ENCODE assay signal across 8 mouse cellular contexts in the genomic region with DNA sequence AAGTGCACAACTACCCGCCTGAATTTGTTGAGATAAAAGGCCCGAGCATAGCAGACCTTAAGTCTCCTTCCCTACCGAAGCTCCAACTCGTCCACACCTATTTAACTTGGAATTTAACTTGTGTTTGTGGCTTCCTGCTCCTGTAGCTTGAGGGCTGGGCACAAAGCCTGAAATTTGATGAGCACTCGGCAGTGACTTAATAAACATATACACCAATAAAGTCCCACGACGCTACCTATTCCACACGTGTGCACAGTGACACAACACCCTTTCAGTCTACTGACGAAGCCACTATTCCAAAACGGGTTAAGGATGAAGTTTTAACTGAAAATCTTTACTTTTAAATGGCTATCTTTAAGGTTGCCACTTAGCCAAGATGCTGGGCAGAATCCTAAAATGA. TPM values are rescaled to one million over a fixed set of nuclear protein-coding genes. Genes with fewer than 3 reads are reported as not detected.
DNase-seq lines count a peak whose midpoint lies in the region; ATAC-seq and TF ChIP-seq lines count a peak whose summit lies in the region.

No protein-coding gene starts in this region.

- TF ChIP-seq EP300 in heart, adult 2 months (IDR thresholded peaks at IDR 0.05; ENCODE audit: insufficient read depth, low read depth, low read length) = no peak
- no peak for TF ChIP-seq EP300 in liver, postnatal 0 days (IDR thresholded peaks at IDR 0.05; ENCODE audit: low read depth)

- no peak for ATAC-seq in forebrain, embryonic 16.5 days
- ATAC-seq in liver, postnatal 0 days = no peak

- 2% methylated on average over 10 of the region's 10 CpGs for WGBS in heart, adult 2 months
- 8% methylated on average over 10 of the region's 10 CpGs for WGBS in forebrain, embryonic 16.5 days
- 2% methylated on average over 10 of the region's 10 CpGs for WGBS in liver, postnatal 0 days (ENCODE audit: insufficient replicate concordance)

- peak overlapping the region; percentile 67 for H3K27ac ChIP-seq in heart, adult 2 months
- H3K27ac ChIP-seq in forebrain, embryonic 16.5 days (ENCODE audit: low read length) = no peak overlapping the region
- peak overlapping the region; percentile 70 for H3K27ac ChIP-seq in liver, postnatal 0 days (ENCODE audit: low read depth)

- no peak for DNase-seq in heart, adult 2 months
- no peak for DNase-seq in heart, postnatal 10 days
- peak; percentile 14 for DNase-seq in CD4-positive helper T cell, adult 2 months (ENCODE audit: low read depth, low spot score)
- DNase-seq in liver, postnatal 0 days = no peak
- DNase-seq in right cerebral cortex, postnatal 36 days (ENCODE audit: low spot score in 2 of 2) = no peak
- DNase-seq in cerebellum, adult 9-10 months = no peak
- DNase-seq in cerebellum, postnatal 36 days = no peak

- intact Hi-C loops in heart, adult 2 months (cut with DNase I) = loop anchor here (5.0 to 10.0 kb wide), 4 partner anchors 195 to 1380 kb away; partner anchors contain the start of genes 4930558K02Rik, Prrc2c, Scyl3 and Suco
- intact Hi-C loops in heart, postnatal 10 days (cut with DNase I) = loop anchor here (2.0 kb wide), 1 partner anchor 23 kb away; the partner anchor contains the start of gene Vamp4

- no peaks in the 10 kb centered on the region for H3K79me2 ChIP-seq in heart, adult 2 months (replicated peaks; ENCODE audit: control insufficient read depth, insufficient read depth, low read length)

- peak overlapping the region; percentile 78 for H3K4me2 ChIP-seq in forebrain, embryonic 16.5 days (ENCODE audit: low read length)
- peak overlapping the region; percentile 100 for H3K4me2 ChIP-seq in liver, postnatal 0 days (ENCODE audit: low read depth, low read length)

- no peaks in the 10 kb centered on the region for H3K4me1 ChIP-seq in heart, adult 2 months (ENCODE audit: control insufficient read depth, insufficient read depth, low read length)
- peaks cover 14% of the 10 kb centered on the region for H3K4me1 ChIP-seq in forebrain, embryonic 16.5 days (replicated peaks; ENCODE audit: control insufficient read depth, insufficient read depth, low read length)
- peaks cover 11% of the 10 kb centered on the region for H3K4me1 ChIP-seq in liver, postnatal 0 days (ENCODE audit: insufficient read depth)

- no peaks in the 10 kb centered on the region for H3K27me3 ChIP-seq in heart, adult 2 months (ENCODE audit: control insufficient read depth, insufficient read depth, low read length)
- no peaks in the 10 kb centered on the region for H3K27me3 ChIP-seq in forebrain, embryonic 16.5 days (replicated peaks; ENCODE audit: control insufficient read depth, insufficient read depth, low read length)
- no peaks in the 10 kb centered on the region for H3K27me3 ChIP-seq in liver, postnatal 0 days (ENCODE audit: insufficient read depth, low read length)

- H3K36me3 ChIP-seq in heart, adult 2 months (ENCODE audit: control insufficient read depth, insufficient read depth, low read length) = no peaks in the 10 kb centered on the region
- H3K36me3 ChIP-seq in forebrain, embryonic 16.5 days (ENCODE audit: control insufficient read depth, insufficient read depth) = peaks cover 18% of the 10 kb centered on the region
- H3K36me3 ChIP-seq in liver, postnatal 0 days (replicated peaks; ENCODE audit: insufficient read depth, low read length) = peaks cover 17% of the 10 kb centered on the region

- H3K9ac ChIP-seq in heart, adult 2 months (ENCODE audit: low read depth, low read length) = peak overlapping the region; percentile 74
- H3K9ac ChIP-seq in forebrain, embryonic 16.5 days (replicated peaks; ENCODE audit: low read depth, low read length) = peak overlapping the region; percentile 67
- H3K9ac ChIP-seq in liver, postnatal 0 days (replicated peaks) = peak overlapping the region; percentile 84

- TF ChIP-seq CTCF in heart, adult 2 months (IDR thresholded peaks at IDR 0.05) = no peak
- no peak for TF ChIP-seq CTCF in liver, postnatal 0 days (IDR thresholded peaks at IDR 0.05; ENCODE audit: low read depth)

- peak overlapping the region; percentile 67 for H3K4me3 ChIP-seq in heart, adult 2 months
- H3K4me3 ChIP-seq in forebrain, embryonic 16.5 days (replicated peaks; ENCODE audit: low read length) = peak overlapping the region; percentile 64
- H3K4me3 ChIP-seq in liver, postnatal 0 days (ENCODE audit: low read depth, low read length) = peak overlapping the region; percentile 79

- no peak for TF ChIP-seq POLR2A in heart, adult 2 months (IDR thresholded peaks at IDR 0.05; ENCODE audit: insufficient read depth, low read depth, low read length)

- no peaks in the 10 kb centered on the region for H3K9me3 ChIP-seq in forebrain, embryonic 16.5 days (ENCODE audit: control insufficient read depth, low read length)
- no peaks in the 10 kb centered on the region for H3K9me3 ChIP-seq in liver, postnatal 0 days (ENCODE audit: low read length)

RNA-seq across cellular contexts. Expression of gene Mettl13, which starts 0.7 kb away (rescaled TPM):
- total RNA-seq in heart, adult 2 months (2021) = 1 to 10 TPM; 4.1 to 5.4 TPM
- 4.1 and 4.5 TPM in 2 replicates for polyA plus RNA-seq in heart, adult 2 months (2012; rRNA removed)
- total RNA-seq in heart, postnatal 10 days (2021) = 1 to 10 TPM; 7.3 to 8.1 TPM
- 23.1 and 24.1 TPM in 2 replicates for polyA plus RNA-seq in forebrain, embryonic 16.5 days (2015; fragmentation: Nextera tagmentation; extraction: Ambion mirVana)
- polyA plus RNA-seq in liver, postnatal 0 days (2015; fragmentation: Nextera tagmentation; extraction: Ambion mirVana) = 5.9 and 7.2 TPM in 2 replicates

RNA-seq across cellular contexts. Expression of gene Vamp4, which starts 22.7 kb away (rescaled TPM):
- 10 to 100 TPM; 22.5 to 23.1 TPM for total RNA-seq in heart, adult 2 months (2021)
- polyA plus RNA-seq in heart, adult 2 months (2012; rRNA removed) = 6.8 and 11.8 TPM in 2 replicates
- 10 to 100 TPM; 18.5 to 23.8 TPM for total RNA-seq in heart, postnatal 10 days (2021)
- polyA plus RNA-seq in forebrain, embryonic 16.5 days (2015; fragmentation: Nextera tagmentation; extraction: Ambion mirVana) = 79.8 and 81.2 TPM in 2 replicates
- polyA plus RNA-seq in liver, postnatal 0 days (2015; fragmentation: Nextera tagmentation; extraction: Ambion mirVana) = 14.9 and 15.7 TPM in 2 replicates
